Mouse (Mus musculus) brown adipose tissue, adult 24 weeks (tissue): ENCODE measurements around the gene Dhrs7. TPM values are rescaled to one million over a fixed set of nuclear protein-coding genes. Genes with fewer than 3 reads are reported as not detected.
"Not testable (repeated sequence)": the region's sequence is repeated elsewhere in the genome, so short reads cannot be mapped to it uniquely, and the experiment has no call there.

Experiments
- H3K27ac ChIP-seq: fragments of 200-500 bp; replicated peaks from 2 replicates; pipeline ENCODE4 v1.5.1; 2012; ENCODE audit warnings: low read depth, mild to moderate bottlenecking, low read length
- H3K4me1 ChIP-seq: fragments of 200-500 bp; 2 replicates; pipeline ENCODE4 v1.6.1; 2012; ENCODE audit warnings: low read length, mixed read lengths; ENCODE audit not compliant: control insufficient read depth, insufficient read depth, insufficient read length
- H3K4me3 ChIP-seq: fragments of 200-500 bp; 2 replicates; pipeline ENCODE4 v1.5.1; 2012; ENCODE audit warnings: low read depth, mild to moderate bottlenecking, low read length, moderate library complexity; ENCODE audit not compliant: insufficient read depth
- polyA plus RNA-seq: library from polyadenylated mRNA; stranded (reverse); fragments of >200 nt; gene quantifications from 2 replicates; pipeline ENCODE4 v1.2.4, GENCODE M21; 2012; ENCODE audit not compliant: missing spikeins, insufficient read depth, insufficient read length

The Dhrs7 gene
- polyA plus RNA-seq = 377 and 379 TPM in 2 replicates

GRCm38 (mm10) chr12:72664735-72665337, at the start of gene Dhrs7:
Gene Dhrs7, minus strand, starts transcription at chr12:72664909.
- H3K4me1 ChIP-seq = peaks cover 12% of the 10 kb centered on the region
- peak within 1 kb of the TSS; percentile 78 for H3K4me3 ChIP-seq
- peak within 1 kb of the TSS; percentile 86 for H3K27ac ChIP-seq

DNA sequence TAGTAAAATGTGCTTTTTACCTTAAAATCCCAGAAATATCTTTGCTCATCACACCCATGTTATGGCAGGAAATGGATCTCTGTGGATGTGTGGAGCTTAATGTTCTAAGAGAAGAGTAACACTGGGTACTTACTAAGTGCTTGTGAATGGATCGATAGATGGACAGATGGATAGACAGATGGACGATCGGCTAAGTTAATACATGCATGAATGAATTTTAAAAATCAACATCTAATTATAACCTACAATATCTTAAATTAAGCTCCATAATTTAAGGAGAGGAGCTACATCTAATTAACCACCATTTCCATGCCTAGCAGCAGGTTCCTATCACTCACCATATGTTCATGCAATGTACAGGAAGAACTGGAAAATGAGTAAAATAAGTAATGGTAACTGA, 45.3 kb upstream of the Dhrs7 start:
- no peak overlapping the region for H3K27ac ChIP-seq
- H3K4me3 ChIP-seq = no peak overlapping the region
- no peaks in the 10 kb centered on the region for H3K4me1 ChIP-seq

DNA sequence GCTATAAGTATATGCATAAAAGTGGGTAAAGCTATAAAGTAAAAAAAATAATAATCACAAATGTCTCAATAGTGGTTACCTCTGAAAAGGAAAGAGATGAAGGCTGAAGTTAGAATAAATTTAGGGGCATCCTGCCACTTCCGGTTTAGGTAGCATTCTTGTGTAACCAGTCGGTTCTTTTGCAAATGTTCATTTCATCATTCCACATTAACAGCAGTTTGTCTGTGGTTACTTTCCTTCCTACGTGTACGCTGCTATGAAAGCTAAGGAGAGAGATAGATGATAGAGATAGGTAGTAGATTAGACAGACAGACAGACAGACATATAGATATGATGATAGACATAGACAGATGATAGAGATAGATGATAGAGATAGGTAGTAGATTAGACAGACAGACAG, 39.4 kb upstream of the Dhrs7 start:
- H3K4me3 ChIP-seq = no peak overlapping the region
- H3K27ac ChIP-seq = no peak overlapping the region
- H3K4me1 ChIP-seq = no peaks in the 10 kb centered on the region

GRCm38 (mm10) chr12:72700013-72700412, 35.3 kb upstream of the Dhrs7 start:
- H3K4me1 ChIP-seq = no peaks in the 10 kb centered on the region
- H3K27ac ChIP-seq = no peak overlapping the region
- no peak overlapping the region for H3K4me3 ChIP-seq

DNA sequence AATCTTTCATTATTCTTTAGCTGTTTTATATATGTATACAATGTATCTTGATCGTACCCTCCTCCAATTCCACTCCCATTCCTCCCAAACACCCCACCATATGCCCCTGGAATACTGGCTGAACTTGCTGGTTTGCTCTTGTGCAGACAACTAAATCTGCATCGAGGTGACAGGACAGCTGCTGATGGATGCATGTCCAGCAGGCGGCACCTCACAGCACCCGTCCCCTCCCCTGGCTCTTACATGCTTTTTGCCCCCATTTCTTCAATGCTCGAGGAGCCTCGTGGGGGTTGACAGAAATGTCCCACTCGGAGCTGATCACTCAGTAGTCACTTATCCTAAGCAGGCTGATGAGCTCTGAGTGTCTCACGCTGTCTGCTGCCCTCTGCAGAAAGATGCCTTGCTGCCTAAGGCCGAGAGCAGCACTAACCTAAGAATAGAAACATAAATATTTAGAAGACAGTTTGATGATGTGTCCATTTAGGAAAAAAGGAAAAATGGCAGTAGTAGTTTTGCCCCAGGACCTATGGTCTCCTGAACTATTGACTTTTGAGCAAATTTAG, 30.3 kb upstream of the Dhrs7 start:
- Histone ChIP-seq H3K27ac (no peak overlapping the region), H3K4me1 (no peaks in the 10 kb centered on the region), H3K4me3 (no peak overlapping the region)

- Histone ChIP-seq H3K27ac (peak overlapping the region; percentile 78), H3K4me3 (peak overlapping the region; percentile 36), H3K4me1 (no peaks in the 10 kb centered on the region)
Observed at GRCm38 (mm10) chr12:72694438-72694837, 29.7 kb upstream of the Dhrs7 start.

- Histone ChIP-seq H3K27ac (peak overlapping the region; percentile 78), H3K4me3 (peak overlapping the region; percentile 36), H3K4me1 (no peaks in the 10 kb centered on the region)
Observed at GRCm38 (mm10) chr12:72693895-72694294, 29.2 kb upstream of the Dhrs7 start.

GRCm38 (mm10) chr12:72688281-72688680, 23.6 kb upstream of the Dhrs7 start:
- H3K27ac ChIP-seq, H3K4me3 ChIP-seq, H3K4me1 ChIP-seq: not testable (repeated sequence)

- not testable (repeated sequence) for H3K4me1 ChIP-seq, H3K27ac ChIP-seq, H3K4me3 ChIP-seq
Observed at GRCm38 (mm10) chr12:72687741-72688140, 23.0 kb upstream of the Dhrs7 start.

DNA sequence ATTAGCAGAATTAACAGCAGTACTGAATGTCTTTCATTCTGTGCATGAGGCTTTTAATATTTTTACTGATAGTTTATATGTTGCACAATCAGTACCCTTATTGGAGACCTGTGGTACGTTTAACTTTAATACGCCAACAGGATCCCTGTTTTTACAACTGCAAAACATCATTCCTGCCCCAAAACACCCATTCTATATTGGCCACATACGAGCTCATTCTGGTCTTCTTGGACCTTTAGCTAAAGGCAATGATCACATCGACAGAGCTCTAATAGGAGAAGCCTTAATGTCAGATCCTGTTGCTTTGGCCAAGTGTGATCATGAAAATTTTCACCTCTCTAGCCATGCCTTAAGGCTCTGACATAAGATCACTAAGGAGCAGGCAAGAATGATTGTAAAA, 21.9 kb upstream of the Dhrs7 start:
- H3K27ac ChIP-seq, H3K4me3 ChIP-seq, H3K4me1 ChIP-seq: not testable (repeated sequence)

DNA sequence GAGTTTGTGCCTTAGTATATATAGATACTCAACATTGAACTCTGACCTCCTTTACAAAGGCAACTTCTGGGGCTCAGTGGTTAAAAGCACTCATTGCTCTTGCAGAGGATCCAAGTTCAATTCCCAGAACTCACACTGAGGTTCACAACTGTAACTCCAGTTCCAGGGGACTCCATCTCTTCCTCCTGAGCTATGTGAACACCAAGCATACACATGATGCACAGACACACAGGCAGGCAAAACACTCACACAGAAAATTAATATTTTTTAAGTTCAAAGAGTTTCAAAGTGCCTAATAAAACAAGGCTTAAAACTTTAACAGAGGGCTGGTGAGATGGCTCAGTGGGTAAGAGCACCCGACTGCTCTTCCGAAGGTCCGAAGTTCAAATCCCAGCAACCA, 18.9 kb upstream of the Dhrs7 start:
- Histone ChIP-seq H3K4me1 (no peaks in the 10 kb centered on the region), H3K4me3 (no peak overlapping the region), H3K27ac (no peak overlapping the region)

DNA sequence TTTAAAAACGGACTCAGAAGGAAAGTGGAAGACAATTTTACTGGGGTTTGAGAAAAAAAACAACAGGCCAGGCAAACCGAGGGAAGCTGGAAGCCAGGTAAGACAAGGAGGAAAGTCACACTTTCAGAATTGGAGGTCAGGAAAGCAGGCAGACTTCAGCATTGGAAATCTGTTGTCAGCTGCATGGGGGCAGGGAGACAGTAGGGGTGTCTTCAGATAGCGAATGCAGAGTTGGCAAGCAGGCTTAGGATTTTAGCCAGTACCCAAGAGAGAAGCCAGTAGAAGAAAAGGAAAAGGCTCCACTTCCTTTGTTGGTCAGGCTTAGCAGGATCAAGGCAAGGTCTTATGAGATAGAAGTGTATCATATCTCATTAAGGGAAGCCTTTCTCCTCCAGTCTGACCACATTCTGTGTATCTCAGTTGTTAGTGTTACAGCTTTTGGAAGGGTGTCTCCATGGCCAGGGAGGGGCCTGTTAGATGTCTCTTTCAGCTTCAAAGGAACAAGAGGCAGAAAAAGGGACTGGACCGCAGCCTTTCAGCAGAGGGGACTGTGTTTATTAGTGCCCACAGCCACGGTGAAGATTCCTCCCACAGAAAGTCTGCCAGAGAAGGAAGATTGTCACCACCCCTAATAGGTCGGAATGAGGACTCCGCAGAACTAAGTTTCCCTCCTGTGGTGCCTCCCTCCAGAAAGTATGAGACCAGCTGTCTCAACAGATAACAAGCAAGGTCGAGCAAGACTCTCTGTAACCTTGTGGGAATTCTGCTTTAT, 18.0 kb upstream of the Dhrs7 start:
- Histone ChIP-seq H3K4me1 (no peaks in the 10 kb centered on the region), H3K27ac (no peak overlapping the region), H3K4me3 (no peak overlapping the region)

- no peak overlapping the region for H3K4me3 ChIP-seq
- no peak overlapping the region for H3K27ac ChIP-seq
Observed at GRCm38 (mm10) chr12:72681919-72682318, 17.2 kb upstream of the Dhrs7 start.

DNA sequence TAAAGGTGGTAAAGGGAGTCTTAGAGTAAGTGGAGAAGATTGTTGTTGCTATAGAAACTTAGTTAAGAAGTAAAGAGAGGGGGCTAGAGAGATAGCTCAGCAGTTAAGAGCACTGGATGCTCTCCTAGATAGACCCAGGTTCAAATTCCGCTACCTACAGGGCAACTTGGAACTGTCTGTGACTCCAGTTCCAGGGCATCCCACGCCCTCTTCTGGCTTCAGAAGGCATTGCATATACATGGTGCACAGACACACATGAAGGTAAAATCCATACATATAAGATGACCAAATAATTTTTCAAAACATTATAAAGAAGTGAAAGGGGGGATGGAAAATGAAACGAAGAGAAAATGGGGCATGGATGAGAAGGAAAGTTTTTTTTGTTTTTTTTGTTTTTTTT, 14.9 kb upstream of the Dhrs7 start:
- Histone ChIP-seq H3K27ac (no peak overlapping the region), H3K4me1 (no peaks in the 10 kb centered on the region), H3K4me3 (no peak overlapping the region)

More at GRCm38 (mm10) chr12:72681919-72682318, 17.2 kb upstream of the Dhrs7 start:
- H3K4me1 ChIP-seq = no peaks in the 10 kb centered on the region

GRCm38 (mm10) chr12:72674820-72675219, 10.1 kb upstream of the Dhrs7 start:
- no peak overlapping the region for H3K4me3 ChIP-seq
- H3K27ac ChIP-seq = no peak overlapping the region
- H3K4me1 ChIP-seq = no peaks in the 10 kb centered on the region
